Comparison of ENCODE assay signal across 10 mouse cellular contexts in genomic region chr7:142425641-142426213, GRCm38 (mm10). TPM values are rescaled to one million over a fixed set of nuclear protein-coding genes. Genes with fewer than 3 reads are reported as not detected.
DNase-seq lines count a peak whose midpoint lies in the region; ATAC-seq and TF ChIP-seq lines count a peak whose summit lies in the region.
"Had no signal": no experiment of that assay in that cellular context is flagged by ENCODE, and none has a peak within 500 bp of the region (broad histone marks: within the 10 kb centered on the region; RNA-seq: fewer than 3 reads in every experiment).

No protein-coding gene starts in this region.

- peak; percentile 54 for DNase-seq in adrenal gland, postnatal 10 days
- no peak for DNase-seq in adrenal gland, postnatal 4 days (ENCODE audit: low spot score in 2 of 2)
- DNase-seq in layer of hippocampus, adult 2 months (ENCODE audit: low spot score in 2 of 2): no peak
- DNase-seq in layer of hippocampus, adult 9-10 months (ENCODE audit: low spot score): no peak
- DNase-seq in Muller cell, postnatal 12 days (ENCODE audit: inconsistent ontology term): peak; percentile 95
- DNase-seq in midbrain, embryonic 11.5 days (ENCODE audit: low spot score, missing footprints): no peak
- DNase-seq in right cerebral cortex, adult 2 months (ENCODE audit: low spot score in 2 of 2): no peak

- H3K27me3 ChIP-seq in kidney, embryonic 16.5 days (ENCODE audit: insufficient read depth, low read length): no peaks in the 10 kb centered on the region
- no peaks in the 10 kb centered on the region; the same call in 1 of the 2 replicates for H3K27me3 ChIP-seq in midbrain, embryonic 11.5 days (ENCODE audit: control insufficient read depth, insufficient read depth, low read length)

- peak; percentile 73 for TF ChIP-seq CTCF in layer of hippocampus, adult 2 months (conservative IDR thresholded peaks at IDR 0.05)

- H3K4me1 ChIP-seq in kidney, embryonic 16.5 days (ENCODE audit: insufficient read depth, low read length): peaks cover 32% of the 10 kb centered on the region
- no peaks in the 10 kb centered on the region for H3K4me1 ChIP-seq in midbrain, embryonic 11.5 days (ENCODE audit: control insufficient read depth, insufficient read depth, low read length)

- no peaks in the 10 kb centered on the region for H3K9me3 ChIP-seq in kidney, embryonic 16.5 days (ENCODE audit: low read length)
- H3K9me3 ChIP-seq in midbrain, embryonic 11.5 days (ENCODE audit: control insufficient read depth, low read length): no peaks in the 10 kb centered on the region

- H3K27ac ChIP-seq in layer of hippocampus, adult 2 months: no peak overlapping the region
- H3K27ac ChIP-seq in kidney, embryonic 16.5 days (ENCODE audit: low read length): peak overlapping the region; percentile 21; the same call in 1 of the 2 replicates
- H3K27ac ChIP-seq in midbrain, embryonic 11.5 days (ENCODE audit: low read depth, low read length): no peak overlapping the region

- peak; percentile 72 for ATAC-seq in kidney, embryonic 16.5 days (ENCODE audit: low FRiP score, low TSS enrichment)
- ATAC-seq in midbrain, embryonic 11.5 days (ENCODE audit: low FRiP score): no peak

- WGBS in kidney, embryonic 16.5 days: 34% methylated on average over 11 of the region's 11 CpGs
- WGBS in midbrain, embryonic 11.5 days: 57% methylated on average over 11 of the region's 11 CpGs

- H3K4me2 ChIP-seq in kidney, embryonic 16.5 days (replicated peaks; ENCODE audit: low read depth, low read length): no peak overlapping the region; the same call in 1 of the 2 replicates
- H3K4me2 ChIP-seq in midbrain, embryonic 11.5 days: no peak overlapping the region

- no peaks in the 10 kb centered on the region for H3K36me3 ChIP-seq in kidney, embryonic 16.5 days (ENCODE audit: insufficient read depth, low read length)
- no peaks in the 10 kb centered on the region for H3K36me3 ChIP-seq in midbrain, embryonic 11.5 days (ENCODE audit: control insufficient read depth, insufficient read depth, low read length)

- no peak overlapping the region for H3K4me3 ChIP-seq in layer of hippocampus, adult 2 months
- H3K4me3 ChIP-seq in kidney, embryonic 16.5 days (ENCODE audit: low read length): no peak overlapping the region
- H3K4me3 ChIP-seq in midbrain, embryonic 11.5 days (ENCODE audit: low read depth, low read length): no peak overlapping the region

- H3K9ac ChIP-seq in kidney, embryonic 16.5 days (replicated peaks; ENCODE audit: low read length): no peak overlapping the region
- no peak overlapping the region for H3K9ac ChIP-seq in midbrain, embryonic 11.5 days (ENCODE audit: low read length)

RNA-seq across cellular contexts. Expression of gene Syt8, which starts 8.9 kb away (rescaled TPM):
- total RNA-seq in adrenal gland, postnatal 10 days (2021): not detected
- not detected for total RNA-seq in adrenal gland, postnatal 4 days (2021)
- total RNA-seq in layer of hippocampus, adult 2 months (2021): not detected
- 2.3 and 4.0 TPM in 2 replicates for polyA plus RNA-seq in kidney, embryonic 16.5 days (2015; fragmentation: Nextera tagmentation; extraction: Ambion mirVana)
- not detected in 2 replicates for polyA plus RNA-seq in midbrain, embryonic 11.5 days (2014; fragmentation: Nextera tagmentation; extraction: Ambion mirVana)
- total RNA-seq: megakaryocyte progenitor cell, adult 5-6 weeks had no signal
- polyA plus RNA-seq: frontal cortex, adult 2 months had no signal

RNA-seq across cellular contexts. Expression of gene Tnni2, which starts 15.9 kb away (rescaled TPM):
- 100 to 1,000 TPM; 196 to 793 TPM for total RNA-seq in adrenal gland, postnatal 10 days (2021)
- total RNA-seq in adrenal gland, postnatal 4 days (2021): 100 to 1,000 TPM in 1 of 2 experiments, 10 to 100 TPM in 1; 79.5 to 219 TPM
- total RNA-seq in layer of hippocampus, adult 2 months (2021): not detected
- 11.9 and 12.0 TPM in 2 replicates for polyA plus RNA-seq in kidney, embryonic 16.5 days (2015; fragmentation: Nextera tagmentation; extraction: Ambion mirVana)
- 0.47 and 0.96 TPM in 2 replicates for polyA plus RNA-seq in midbrain, embryonic 11.5 days (2014; fragmentation: Nextera tagmentation; extraction: Ambion mirVana)

RNA-seq across cellular contexts. Expression of gene Lsp1, which starts 34.9 kb away (rescaled TPM):
- total RNA-seq in adrenal gland, postnatal 10 days (2021): 10 to 100 TPM; 26.7 to 39.3 TPM
- total RNA-seq in adrenal gland, postnatal 4 days (2021): 10 to 100 TPM; 25.1 to 43.0 TPM
- 1 to 10 TPM; 1.4 to 1.7 TPM for total RNA-seq in layer of hippocampus, adult 2 months (2021)
- 141 and 156 TPM in 2 replicates for polyA plus RNA-seq in kidney, embryonic 16.5 days (2015; fragmentation: Nextera tagmentation; extraction: Ambion mirVana)
- polyA plus RNA-seq in midbrain, embryonic 11.5 days (2014; fragmentation: Nextera tagmentation; extraction: Ambion mirVana): 11.1 and 13.1 TPM in 2 replicates

RNA-seq across cellular contexts. Expression of gene Ctsd, which starts 37.9 kb away (rescaled TPM):
- 100 to 1,000 TPM; 603 to 610 TPM for total RNA-seq in adrenal gland, postnatal 10 days (2021)
- 100 to 1,000 TPM; 536 to 544 TPM for total RNA-seq in adrenal gland, postnatal 4 days (2021)
- total RNA-seq in layer of hippocampus, adult 2 months (2021): 100 to 1,000 TPM; 291 to 297 TPM
- polyA plus RNA-seq in kidney, embryonic 16.5 days (2015; fragmentation: Nextera tagmentation; extraction: Ambion mirVana): 398 and 453 TPM in 2 replicates
- 166 and 169 TPM in 2 replicates for polyA plus RNA-seq in midbrain, embryonic 11.5 days (2014; fragmentation: Nextera tagmentation; extraction: Ambion mirVana)

RNA-seq across cellular contexts. Expression of gene Gm49369, which starts 43.3 kb away (rescaled TPM):
- 1 to 10 TPM in 1 of 2 experiments, under 1 TPM in 1; 0.73 to 3.7 TPM for total RNA-seq in adrenal gland, postnatal 10 days (2021)
- 1 to 10 TPM in 1 of 2 experiments, under 1 TPM in 1; 0.48 to 4.3 TPM for total RNA-seq in adrenal gland, postnatal 4 days (2021)
- 1 to 10 TPM in 1 of 2 experiments, not detected in 1; 4.4 TPM for total RNA-seq in layer of hippocampus, adult 2 months (2021)
- 4.4 TPM in 1 of 2 replicates, not detected in the other for polyA plus RNA-seq in kidney, embryonic 16.5 days (2015; fragmentation: Nextera tagmentation; extraction: Ambion mirVana)
- 0.79 and 0.93 TPM in 2 replicates for polyA plus RNA-seq in midbrain, embryonic 11.5 days (2014; fragmentation: Nextera tagmentation; extraction: Ambion mirVana)

Comparison
In these comparisons a context has a peak if more than half of its experiments do, and no peak if none do; other contexts are left out.
1. DNase-seq: peak in adrenal gland, postnatal 10 days (single experiment) and Muller cell, postnatal 12 days (single experiment); none in adrenal gland, postnatal 4 days (0 of 2), layer of hippocampus, adult 2 months (0 of 2), layer of hippocampus, adult 9-10 months (single experiment), midbrain, embryonic 11.5 days (single experiment) and right cerebral cortex, adult 2 months (0 of 2).
2. RNA of gene Tnni2, which starts 15.9 kb away (total RNA-seq): 196 to 793 TPM in adrenal gland, postnatal 10 days and 79.5 to 219 TPM in adrenal gland, postnatal 4 days; not detected in layer of hippocampus, adult 2 months; every median in the first group is over 10 times any median in the second.
3. RNA of gene Lsp1, which starts 34.9 kb away (total RNA-seq): 25.1 to 43.0 TPM in adrenal gland, postnatal 4 days and 26.7 to 39.3 TPM in adrenal gland, postnatal 10 days; 1.4 to 1.7 TPM in layer of hippocampus, adult 2 months; every median in the first group is over 4 times any median in the second.